Mouse (Mus musculus) sigmoid colon, adult 10 weeks (tissue): ENCODE measurements around the gene Alox15. TPM values are rescaled to one million over a fixed set of nuclear protein-coding genes. Genes with fewer than 3 reads are reported as not detected.

ENCODE experiments used
- polyA plus RNA-seq: library from polyadenylated mRNA; stranded (reverse); fragments of 350-450 nt; fragmentation: Illumina TruSeq; extraction: RNeasy Lipid Tissue Mini Kit (QIAGEN cat#74804); gene quantifications from one replicate; pipeline ENCODE4 v1.2.3, GENCODE M21; 2014; ENCODE audit warnings: low read depth, low replicate concordance

The Alox15 gene
- polyA plus RNA-seq: 5.9 TPM

DNA sequence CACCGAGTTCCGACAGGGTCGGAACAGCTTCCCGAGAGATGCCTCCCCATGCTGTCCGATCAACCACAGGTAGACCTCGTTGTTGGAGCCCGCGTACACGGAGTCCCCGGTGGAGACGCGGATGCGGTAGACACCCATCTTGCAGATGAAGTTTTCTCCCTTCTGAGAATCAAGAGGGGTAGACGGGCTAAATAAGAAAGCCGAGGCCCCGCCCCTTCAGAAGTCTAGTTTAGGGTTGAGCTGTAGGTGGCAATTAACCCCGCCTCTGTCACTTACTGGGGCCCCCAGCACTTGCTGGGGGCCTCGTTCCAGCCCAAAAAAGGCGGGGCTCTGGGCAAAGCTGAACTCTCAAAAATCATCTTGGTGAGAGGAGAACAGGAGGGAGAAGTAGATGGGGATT, at the start of gene Alox15:
Alox15 (minus strand) TSS at position 164 of the 400 bp plus-strand sequence.

DNA sequence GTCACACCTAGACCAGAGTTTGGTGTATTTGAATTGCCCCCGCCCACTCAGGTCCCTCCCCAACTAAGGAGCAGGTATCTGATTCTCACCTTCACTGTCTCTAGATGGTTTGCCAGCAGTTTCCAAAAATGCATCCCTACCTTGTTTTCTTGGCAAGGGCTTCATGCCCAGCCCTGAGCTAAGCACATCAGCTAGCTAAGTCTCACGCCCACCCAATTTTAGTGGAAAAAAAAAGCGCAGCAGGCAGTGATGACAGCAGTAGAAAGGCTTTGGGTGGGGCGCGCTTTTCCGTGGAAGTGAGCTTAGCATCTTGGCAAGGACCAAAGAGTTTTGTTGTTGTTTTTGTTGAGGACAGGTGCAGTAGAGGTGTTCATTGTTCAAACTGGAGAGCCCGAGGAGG, 29.3 kb downstream of the Alox15 start, which contains the start of gene Alox12e:
Alox12e (minus strand) TSS at position 101 of the 400 bp plus-strand sequence.

Other genes with a start within 250 kb of the Alox15 start
- 5.0 TPM for gene Mgl2, start 221.7 kb downstream of the Alox15 start, polyA plus RNA-seq
- 3.1 TPM for gene Clec10a, start 195.8 kb downstream of the Alox15 start, polyA plus RNA-seq
- 0.69 TPM for gene Slc16a11, start 139.3 kb downstream of the Alox15 start, polyA plus RNA-seq
- gene Slc16a13, start 131.0 kb downstream of the Alox15 start, polyA plus RNA-seq: 3.1 TPM
- gene Bcl6b, start 122.2 kb downstream of the Alox15 start, polyA plus RNA-seq: 2.3 TPM
- 1.8 TPM for gene 0610010K14Rik, start 114.1 kb downstream of the Alox15 start, polyA plus RNA-seq
- 0.69 TPM for gene Gm21988, start 112.2 kb downstream of the Alox15 start, polyA plus RNA-seq
- gene Rnasek, start 112.2 kb downstream of the Alox15 start, polyA plus RNA-seq: 24.0 TPM
- 1.3 TPM for gene Alox12, start 96.7 kb downstream of the Alox15 start, polyA plus RNA-seq
- gene Alox12e, start 29.4 kb downstream of the Alox15 start, polyA plus RNA-seq: not detected
- 6.3 TPM for gene Pelp1, start 58.0 kb upstream of the Alox15 start, polyA plus RNA-seq
- 0.47 TPM for gene Arrb2, start 80.6 kb upstream of the Alox15 start, polyA plus RNA-seq
- 8.1 TPM for gene Med11, start 99.9 kb upstream of the Alox15 start, polyA plus RNA-seq
- gene Zmynd15, start 107.4 kb upstream of the Alox15 start, polyA plus RNA-seq: 0.28 TPM
- 12.0 TPM for gene Cxcl16, start 108.0 kb upstream of the Alox15 start, polyA plus RNA-seq
- gene Tm4sf5, start 153.2 kb upstream of the Alox15 start, polyA plus RNA-seq: 1.6 TPM
- not detected for gene Vmo1, start 162.6 kb upstream of the Alox15 start, polyA plus RNA-seq
- gene Gltpd2, start 167.2 kb upstream of the Alox15 start, polyA plus RNA-seq: not detected
- 16.2 TPM for gene Psmb6, start 173.3 kb upstream of the Alox15 start, polyA plus RNA-seq
- not detected for gene Gm40193, start 180.9 kb upstream of the Alox15 start, polyA plus RNA-seq
- gene Pld2, start 188.0 kb upstream of the Alox15 start, polyA plus RNA-seq: 0.85 TPM
- 4.6 TPM for gene Mink1, start 210.8 kb upstream of the Alox15 start, polyA plus RNA-seq